Mouse (Mus musculus) gastrocnemius, postnatal 10 days (tissue): ENCODE results near the gene Prdm16. TPM values are rescaled to one million over a fixed set of nuclear protein-coding genes. Genes with fewer than 3 reads are reported as not detected.

ENCODE experiments used
- DNase-seq: peaks from one replicate; pipeline ENCODE4 v3.0.0; 2021; ENCODE audit warnings: mixed read lengths
- total RNA-seq, 2 experiments: library from RNA; stranded (reverse); gene quantifications; 2 replicates each; pipeline ENCODE4 v1.2.3; 2021

Prdm16 gene
- total RNA-seq, 2 experiments from 2014 or later = 2.7 to 4.1 TPM

DNA sequence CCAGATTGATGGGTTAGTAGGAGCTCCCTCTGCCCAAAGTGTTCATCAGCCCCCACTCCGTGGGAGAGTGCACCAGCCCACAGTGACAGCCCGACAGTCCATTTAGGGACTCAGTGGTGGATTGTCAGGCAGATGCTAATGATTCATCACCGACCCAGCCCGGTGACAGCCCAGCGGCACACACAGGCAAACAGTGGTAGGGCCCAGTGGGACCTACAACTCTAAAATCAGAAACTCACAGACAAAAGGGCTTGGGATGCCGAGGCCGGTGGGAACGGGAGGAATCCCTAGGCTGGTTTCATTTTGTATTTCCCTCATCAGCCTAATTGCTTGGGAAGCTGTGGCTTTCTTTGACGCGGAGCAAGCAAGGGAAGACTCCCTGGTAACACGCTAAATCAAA lies 80.3 kb downstream of the Prdm16 start:
- no peak for DNase-seq

DNA sequence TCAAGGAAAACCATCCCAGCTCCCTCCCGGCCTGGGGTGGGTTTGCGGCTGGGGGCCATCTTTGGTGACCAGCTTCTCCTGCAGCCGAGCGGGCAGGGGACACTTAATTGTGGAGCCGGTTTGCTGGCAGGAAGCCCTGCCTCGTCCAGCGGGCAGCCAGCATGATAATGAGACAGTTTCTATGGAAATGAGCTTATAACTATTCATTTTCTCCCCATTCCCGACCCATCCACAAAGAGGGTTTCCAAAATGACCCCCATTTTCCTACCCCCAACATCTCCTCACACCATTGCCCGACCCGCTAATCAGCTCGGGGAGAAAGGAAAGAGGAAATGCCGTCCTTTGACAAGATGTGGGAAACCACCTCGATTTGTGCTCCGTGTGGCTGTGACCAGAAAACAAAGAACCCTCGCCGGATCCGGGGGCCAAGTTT lies 86.7 kb downstream of the Prdm16 start:
- no peak for DNase-seq

DNA sequence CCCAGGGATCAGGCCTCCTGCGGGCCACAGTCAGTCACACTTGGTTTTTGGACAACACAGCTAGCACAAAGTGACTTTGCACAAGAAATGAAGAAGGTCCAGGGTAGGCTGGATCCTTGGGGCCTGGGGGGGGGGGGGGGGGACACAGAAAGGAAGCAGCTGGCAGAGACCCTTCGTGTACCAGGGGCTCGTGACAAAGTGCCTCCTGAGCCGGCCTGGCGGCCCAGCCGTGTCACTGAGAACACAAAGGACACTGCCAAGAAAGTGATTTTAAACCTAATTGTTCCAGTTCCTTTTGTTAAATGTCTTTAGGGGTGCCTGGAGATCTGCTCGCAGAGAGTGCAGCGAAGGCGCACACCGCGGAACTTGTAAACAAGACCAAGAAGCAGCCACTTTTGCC lies 87.2 kb downstream of the Prdm16 start:
- DNase-seq = no peak

DNA sequence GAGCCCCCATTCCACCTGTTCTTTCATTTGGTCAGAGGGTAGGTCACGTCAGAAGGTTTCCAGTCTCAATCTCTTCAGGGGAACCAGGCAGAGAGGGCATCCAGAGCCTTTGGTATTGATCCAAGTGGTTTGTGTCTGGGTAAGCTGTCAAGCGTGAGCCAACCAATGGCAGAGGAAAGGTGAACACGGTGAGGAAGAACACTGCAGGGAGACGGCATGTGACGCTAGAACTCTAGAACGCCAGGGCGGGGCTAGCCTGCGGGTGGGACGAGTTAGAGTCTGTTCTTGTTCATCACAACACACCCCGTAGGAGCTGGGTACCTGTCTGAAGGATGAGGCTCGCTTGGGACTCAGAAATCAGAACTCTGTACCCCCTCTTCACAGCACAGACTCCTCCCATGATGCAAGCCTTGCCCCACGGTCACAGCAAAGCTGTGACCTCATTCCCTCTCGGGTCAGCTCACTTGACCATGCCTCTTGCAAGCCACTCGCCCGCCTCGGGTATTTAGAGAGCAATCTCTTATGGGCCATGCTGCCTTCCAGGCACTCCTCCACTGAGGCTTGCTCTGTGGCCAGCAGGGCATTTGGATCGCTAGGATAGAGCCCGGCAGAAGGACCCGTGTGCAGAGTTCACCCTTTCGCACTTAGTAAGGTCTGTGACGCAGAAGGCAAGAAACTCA lies 89.4 kb downstream of the Prdm16 start:
- DNase-seq = no peak

DNA sequence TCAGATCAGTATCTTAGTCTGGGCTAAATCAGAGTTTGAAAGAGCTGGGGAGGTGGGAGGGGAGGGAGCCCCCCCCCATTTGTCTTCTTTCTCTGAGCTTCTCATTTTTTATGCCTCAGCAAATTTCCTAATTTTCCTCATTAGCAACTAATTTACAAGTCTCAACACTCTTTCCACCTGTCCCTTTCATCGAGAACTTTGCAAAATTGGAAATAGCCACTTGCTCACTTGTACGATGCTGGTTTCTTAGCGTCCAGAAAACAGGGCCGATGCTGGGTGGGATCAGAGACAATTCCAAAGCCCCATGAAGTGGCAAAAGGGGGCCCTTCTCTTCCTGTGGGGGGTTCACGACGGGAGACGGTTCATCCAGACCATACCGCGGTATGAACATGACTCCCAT lies 91.4 kb downstream of the Prdm16 start:
- DNase-seq = no peak

DNA sequence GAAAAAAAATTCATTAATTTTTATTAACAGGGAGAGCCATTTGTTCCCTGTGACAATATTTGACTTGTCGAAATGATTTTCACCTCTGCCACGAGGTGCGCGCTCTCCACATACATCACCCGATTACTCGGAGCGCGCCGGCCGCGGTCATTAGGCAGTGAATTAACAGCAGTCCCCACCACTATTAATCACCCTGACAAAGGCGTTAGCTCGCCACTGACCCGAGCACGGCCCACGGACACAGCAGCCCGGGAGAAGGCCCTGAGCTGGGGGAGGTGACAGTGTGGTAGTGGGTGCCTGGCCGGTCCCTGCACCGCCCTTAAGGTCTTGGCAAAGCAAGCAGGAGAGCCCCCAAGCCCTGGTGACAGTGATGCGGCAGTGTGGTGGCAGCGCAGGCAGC lies 92.8 kb downstream of the Prdm16 start:
- no peak for DNase-seq

DNA sequence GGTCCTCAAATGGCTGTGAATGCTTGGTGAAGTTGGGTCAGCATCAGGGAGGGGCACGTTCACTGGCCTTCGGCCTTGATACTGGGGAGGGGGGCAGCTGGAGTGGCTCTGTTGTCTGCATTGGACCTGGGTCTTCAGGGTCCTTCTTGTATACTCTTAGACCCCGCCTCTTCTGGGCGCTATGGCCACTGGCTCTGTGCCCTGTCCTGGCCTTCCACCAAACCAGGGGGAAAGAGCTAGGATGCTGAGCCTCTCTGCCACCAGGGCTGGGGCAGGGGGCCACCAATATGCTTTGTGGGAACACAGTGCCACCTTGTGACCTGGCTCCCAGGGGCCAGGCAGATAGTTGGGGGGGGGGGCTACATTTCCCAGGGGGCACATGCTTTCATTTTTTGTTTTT lies 93.5 kb downstream of the Prdm16 start:
- DNase-seq = peak; percentile 45

DNA sequence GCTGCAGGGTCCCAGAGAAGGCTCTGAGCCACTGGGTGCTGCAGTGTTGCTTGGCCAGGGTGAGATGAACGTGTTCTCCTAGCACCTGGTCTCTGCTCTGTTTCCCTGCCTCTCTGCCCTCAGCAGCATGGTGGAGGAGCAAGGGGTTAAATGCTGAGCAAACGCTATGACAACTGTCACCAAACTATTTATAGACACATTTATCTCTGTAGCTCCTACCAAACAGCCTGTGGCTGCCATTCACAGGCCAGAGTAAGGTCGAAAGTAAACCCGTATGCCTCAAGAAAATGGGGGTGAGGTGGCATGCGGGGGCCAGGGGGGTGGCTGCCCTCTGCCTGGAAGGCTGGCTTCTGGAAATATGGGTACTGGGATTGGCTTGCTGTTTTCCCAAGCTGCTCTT lies 94.1 kb downstream of the Prdm16 start:
- DNase-seq = no peak

DNA sequence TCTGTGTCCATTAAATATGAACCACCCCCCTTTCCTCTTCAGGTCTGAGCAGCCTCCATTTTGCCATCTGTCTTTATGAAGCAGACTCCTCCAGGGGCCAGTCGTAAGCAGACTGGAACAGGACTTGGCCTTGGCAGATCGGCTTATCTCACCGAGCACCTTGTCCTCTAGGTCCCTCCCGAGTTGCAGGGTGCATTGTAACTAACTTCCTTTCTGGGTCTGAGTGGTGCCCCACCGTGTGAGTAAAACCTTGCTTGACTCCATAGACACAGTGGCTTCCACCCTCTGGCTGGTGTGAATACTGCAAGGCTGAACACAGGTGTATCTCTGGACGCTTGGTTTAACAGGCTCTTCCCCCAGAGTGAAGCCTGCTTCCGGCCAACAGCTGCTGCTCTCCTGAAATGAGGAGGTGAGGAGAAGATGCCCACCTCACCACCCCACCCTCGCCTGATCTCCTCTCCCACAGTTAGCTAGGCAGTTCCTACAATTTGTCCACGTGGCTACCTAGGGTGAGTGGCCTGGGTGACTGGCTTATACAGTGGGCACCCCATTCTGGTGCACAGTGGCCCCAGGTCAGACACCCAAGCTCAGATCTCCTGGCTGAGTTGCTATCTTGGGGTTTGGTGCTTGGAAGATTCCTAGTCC lies 94.9 kb downstream of the Prdm16 start:
- no peak for DNase-seq

DNA sequence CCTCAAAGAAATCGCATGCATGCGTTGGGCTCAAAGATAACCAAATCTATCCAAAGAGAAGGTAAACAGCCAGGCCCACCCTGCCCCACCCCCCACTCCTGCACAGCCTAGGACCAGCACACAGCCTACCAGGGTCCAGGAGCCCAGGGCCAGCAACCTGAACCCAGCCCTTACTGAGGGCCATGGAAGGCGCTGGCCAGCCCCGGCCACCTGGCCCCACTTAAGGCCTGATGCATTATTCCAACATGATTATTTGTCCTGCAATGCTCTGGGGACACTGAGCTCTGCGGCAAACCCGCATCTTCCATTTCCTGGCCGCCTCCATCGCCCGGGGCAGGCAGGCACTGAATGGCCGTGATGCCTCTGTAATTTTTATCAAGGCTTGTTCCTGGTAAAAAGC lies 96.0 kb downstream of the Prdm16 start:
- no peak for DNase-seq

DNA sequence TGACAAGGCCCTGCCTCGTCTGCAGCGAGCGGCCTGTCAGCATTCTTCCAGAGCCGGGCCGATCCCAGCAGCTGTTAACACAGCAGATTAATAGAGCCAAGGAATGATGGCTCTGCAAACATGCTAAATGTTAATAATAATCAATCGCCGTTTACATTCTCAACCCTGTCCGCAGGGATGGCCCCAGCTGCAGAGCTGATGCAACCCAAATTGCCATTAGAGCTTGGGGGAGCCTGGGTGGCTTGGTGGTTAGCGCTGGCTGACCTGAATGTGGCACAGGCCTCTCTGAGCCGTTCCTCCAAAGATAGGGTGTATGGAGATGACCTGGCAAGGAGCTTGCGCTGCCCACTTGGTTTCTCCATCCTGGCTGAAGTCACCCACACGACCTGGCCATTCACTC lies 97.0 kb downstream of the Prdm16 start:
- no peak for DNase-seq

DNA sequence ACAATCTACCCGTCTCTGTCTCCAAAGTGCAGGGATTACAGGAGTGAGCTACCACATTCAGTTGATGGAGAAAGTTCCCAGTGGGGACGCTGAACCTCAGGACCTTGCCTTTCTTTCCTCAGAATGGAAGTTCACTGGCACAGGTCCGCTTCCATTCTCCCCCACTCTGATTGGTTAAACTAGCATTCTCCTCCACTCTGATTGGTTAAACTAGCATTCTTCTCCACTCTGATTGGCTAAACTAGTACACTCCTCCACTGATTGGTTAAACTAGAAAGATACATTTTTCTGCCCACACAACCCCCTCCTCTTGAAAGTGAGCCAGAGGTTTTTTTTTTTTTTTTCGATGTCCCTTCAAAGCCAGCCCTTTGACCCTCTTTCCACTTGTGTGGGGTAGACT lies 97.9 kb downstream of the Prdm16 start:
- DNase-seq = no peak

DNA sequence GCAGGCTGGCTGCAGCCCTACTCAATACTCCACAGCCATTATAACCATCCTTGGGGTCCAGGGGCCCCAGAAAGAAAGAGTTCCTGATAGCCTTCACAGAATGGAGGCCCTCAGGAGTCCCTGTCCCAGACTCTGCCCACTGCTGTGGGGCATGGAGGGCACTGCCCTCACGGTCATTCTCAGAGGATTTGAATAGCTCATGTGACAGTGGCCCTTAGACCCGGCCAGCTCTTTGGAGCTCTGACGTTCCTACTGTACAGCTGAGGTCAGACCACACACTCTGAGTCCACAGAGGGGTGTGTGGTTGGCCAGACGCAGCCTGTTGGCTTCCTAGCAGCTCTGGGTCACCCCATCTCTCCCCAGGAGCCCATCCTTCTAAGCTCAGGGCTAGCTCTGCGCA lies 100.6 kb downstream of the Prdm16 start:
- DNase-seq = no peak

DNA sequence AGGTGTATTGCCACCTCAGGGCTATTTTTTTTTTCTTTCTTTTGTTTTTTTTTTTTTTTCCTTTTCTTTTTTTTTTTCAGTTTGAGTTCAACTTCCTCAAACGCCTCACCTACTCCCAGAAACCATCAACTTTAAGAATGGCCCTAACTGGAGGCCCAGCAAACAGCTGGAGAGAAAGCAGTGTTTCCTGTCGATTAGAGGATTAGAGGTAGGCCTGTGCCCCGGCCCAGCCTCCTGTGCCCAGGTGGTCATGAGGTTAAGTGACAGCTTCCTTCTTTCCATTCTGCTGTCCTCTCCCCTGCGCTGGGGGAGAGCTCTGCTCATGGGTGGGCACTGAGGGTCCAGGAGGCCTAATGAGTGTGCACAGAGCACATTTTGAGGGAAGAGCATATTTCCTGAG lies 105.3 kb downstream of the Prdm16 start:
- no peak for DNase-seq

DNA sequence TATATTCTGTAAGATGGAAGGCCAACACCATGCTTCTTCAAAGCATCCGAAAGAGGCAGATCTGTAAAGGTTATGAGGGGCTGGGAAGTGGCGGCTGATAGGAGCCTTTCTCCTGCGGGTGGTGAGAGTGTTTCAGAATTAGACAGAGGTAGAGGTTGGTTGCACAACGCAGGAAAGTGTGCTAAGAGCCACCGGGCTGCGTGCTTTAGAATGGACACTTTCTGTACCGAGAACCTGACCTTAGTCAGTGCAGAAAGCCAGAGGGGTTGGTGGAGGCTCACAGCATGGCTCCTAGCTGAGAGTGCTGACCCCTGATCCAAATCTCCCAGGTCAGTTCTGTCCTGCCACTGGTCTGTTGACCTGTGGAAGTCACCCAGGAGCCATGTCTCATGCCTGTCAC lies 106.3 kb downstream of the Prdm16 start:
- no peak for DNase-seq

DNA sequence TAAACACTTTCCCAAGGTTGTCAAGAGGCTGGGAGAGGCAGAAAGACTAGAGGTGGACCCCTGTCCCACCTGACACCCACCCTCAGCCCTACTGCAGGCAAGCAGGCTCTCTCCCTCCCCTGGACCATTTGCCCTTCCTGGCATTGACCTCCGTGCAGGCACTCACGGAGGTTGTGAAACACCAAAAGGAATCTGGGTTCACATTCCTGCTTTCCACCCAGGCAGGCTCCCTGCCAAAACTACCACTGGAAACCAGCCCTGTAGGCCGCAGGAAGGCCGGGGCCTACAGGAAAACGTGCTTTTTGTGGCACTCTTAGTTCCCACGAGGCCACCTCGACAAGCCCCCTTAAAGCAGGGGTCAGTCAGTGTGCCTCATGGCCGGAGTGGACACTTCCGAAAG lies 109.2 kb downstream of the Prdm16 start:
- DNase-seq = peak; percentile 68

DNA sequence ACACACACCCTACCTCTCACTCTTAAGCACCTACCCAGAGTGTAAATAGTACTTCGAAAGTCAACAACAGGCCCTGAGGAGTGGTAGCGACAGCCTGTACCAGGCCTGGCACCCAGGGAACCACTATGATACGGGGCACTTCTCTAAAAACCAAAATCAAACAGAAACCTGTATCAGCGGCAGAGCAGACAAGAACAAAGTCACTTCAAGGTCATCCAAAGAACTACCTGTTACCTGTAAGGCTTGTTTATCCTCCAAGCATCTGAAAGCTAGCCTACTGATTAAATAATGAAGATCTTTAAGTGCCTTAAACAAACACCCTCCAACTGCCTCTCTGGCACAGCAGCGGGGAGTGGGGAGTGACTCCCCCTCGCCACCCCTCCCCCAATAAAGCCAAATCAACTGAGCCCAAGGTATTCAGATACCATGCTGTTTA lies 110.3 kb downstream of the Prdm16 start:
- no peak for DNase-seq

DNA sequence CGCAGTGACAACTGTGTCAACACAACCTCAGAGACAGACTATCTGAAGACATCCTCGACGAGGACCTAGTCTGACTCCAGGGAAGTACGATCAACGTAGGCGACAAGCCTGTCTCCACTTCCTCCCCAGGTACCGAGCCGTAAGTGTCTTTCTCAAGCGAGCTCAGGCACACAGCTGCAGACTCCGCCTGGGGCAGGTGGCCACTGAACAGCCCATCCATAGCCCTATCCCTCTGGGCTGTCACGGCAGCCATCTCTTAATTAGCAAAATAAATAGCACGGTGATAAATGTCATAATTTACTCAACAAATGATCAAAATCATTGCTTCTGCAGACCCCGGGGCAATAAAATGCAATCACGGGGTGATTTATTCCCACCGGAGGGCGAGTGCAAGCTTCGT lies 112.8 kb downstream of the Prdm16 start:
- DNase-seq = no peak

DNA sequence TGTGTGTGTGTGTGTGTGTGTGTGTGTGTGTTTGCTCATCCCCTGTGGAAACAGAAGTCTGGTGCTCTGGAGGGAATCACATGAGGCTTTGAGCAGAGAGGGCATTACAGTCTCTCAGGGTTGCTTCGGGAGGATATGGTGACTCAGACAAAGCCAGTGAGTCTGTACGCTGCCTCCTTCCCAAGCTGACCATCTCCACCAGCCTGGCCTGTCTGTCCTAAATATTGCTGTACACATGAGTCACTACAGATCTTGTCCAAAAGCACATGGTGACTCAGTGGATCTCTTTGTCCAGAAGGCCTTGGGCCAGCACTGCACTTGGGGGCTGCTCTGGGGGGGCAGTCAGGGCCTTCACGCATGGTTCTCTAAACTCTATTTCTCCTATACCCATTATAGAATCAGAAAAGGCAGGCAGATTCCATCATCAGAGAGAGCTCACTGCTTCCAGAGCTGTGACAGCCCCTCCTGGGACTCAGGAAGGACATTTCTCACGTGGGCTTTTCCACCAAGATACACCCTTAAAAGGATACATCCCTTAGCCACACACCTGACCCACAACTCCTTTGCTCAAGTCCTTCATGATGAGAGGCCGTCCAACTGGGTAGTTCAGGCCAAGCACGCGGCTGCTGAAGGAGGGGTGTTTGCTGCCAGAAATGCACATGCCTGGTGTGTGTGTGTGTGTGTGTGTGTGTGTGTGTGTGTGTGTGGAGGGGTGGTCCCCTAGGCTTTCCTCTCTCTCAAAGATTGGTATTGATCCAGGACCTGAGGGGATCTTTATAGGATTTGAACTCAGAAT lies 114.6 kb downstream of the Prdm16 start:
- no peak for DNase-seq

DNA sequence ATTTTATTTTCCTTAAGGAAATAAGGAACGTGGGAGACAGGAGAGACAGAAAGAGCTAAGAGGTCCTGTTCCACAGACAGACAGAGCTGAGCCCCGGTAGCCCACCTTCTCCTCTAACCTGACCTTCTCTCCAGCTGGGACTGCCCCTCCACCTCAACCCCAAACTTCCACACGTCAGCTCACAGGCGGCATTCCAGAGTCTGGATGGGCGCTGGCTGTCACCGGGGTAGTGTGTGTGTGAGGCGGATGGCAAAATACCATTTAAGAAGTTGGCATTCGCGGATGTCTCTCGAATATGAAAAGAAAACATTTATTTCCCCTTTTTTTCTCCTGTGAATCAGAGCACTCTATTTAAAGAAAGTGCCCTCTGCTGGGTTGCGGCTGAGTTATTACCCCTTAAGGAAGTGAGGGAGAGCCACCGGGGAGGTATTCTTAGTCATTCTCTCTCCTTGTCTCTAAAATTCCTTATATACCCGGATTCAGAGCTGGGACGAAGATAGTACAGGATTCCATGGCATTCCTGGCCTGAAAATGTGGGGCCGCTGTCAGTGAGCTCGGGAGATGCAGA lies 117.1 kb downstream of the Prdm16 start:
- DNase-seq = no peak

DNA sequence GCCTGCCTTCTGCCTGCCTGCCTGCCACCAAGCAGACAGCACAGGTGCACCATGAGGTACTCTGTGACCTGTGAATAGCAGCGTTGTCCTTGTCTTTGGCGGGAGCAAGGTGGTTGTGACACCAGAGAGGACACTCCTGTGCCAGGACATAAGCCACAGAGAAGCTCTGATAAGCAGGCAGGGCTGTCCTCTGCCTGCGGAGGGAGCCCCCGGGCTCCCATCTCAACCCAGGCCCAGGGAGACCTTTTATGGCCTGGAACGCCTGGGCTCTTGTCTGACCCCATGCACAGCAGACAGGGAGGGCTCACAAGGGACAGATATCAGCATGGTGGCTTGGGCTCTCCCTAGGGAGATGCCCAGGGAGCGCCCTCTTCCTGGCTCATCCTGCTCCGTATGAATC lies 118.7 kb downstream of the Prdm16 start:
- DNase-seq = no peak

DNA sequence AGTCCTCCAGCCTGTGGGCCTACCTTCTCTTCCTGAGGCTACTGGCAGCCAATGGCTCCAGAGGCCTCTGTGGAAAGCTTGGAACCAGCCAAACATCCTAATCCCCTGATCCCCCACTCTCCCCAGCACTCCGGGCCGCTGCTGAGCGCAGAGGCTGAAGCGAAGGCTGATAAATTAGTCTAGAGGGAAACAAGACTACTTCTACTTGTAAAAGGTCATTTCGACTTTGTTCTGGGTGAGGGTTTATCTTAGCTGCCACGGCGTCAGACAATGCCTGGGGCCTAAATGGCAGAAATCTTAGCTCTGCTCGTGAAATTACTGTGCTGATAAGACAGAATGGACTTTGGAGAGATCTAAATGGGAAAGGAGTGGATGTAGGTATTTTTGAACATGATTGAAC lies 120.2 kb downstream of the Prdm16 start:
- DNase-seq = no peak

DNA sequence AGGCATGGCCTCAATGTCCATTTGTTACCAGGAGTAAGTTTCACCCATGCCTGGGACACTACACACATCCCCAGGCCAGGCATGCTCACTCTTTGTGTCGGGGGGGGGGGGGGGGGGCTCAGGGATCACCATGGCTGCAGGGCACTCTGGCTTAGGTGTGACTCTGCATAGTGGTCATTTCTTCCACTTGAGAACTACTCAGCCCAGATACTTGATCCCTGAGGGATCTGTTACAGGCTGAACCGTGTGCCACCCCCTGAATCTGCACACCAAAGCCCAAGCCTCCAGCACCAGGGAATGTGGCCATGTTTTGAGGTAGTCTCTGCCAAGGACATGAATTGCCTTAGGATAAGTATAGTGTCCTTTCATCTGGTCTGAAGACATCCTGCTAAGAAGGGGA lies 123.0 kb downstream of the Prdm16 start:
- no peak for DNase-seq
